Mouse (Mus musculus): ENCODE data around the gene Babam2. TPM values are rescaled to one million over a fixed set of nuclear protein-coding genes. Genes with fewer than 3 reads are reported as not detected.

The Babam2 gene
- polyA plus RNA-seq, 1 experiment, result 77.2 TPM

- Histone ChIP-seq H3K27me3 (ENCODE audit: control insufficient read depth, insufficient read depth, insufficient read length) (no peaks in the 10 kb centered on the region), H3K36me3 (ENCODE audit: control insufficient read depth, insufficient read depth) (no peaks in the 10 kb centered on the region), H3K79me2 (ENCODE audit: control insufficient read depth, insufficient read depth) (peaks cover 4% of the 10 kb centered on the region), H3K4me3 (no peak overlapping the region), H3ac (ENCODE audit: control insufficient read depth, insufficient read length) (no peak overlapping the region), H3K4me2 (ENCODE audit: low read depth) (no peak overlapping the region)
- TF ChIP-seq USF1 (IDR thresholded peaks at IDR 0.05; ENCODE audit: low read depth) (no peak), CEBPB (IDR thresholded peaks at IDR 0.05; ENCODE audit: insufficient read depth, poor library complexity, severe bottlenecking) (no peak), TCF12 (IDR thresholded peaks at IDR 0.05; ENCODE audit: insufficient read depth, poor library complexity, severe bottlenecking) (no peak)
Measured at GRCm38 (mm10) chr5:31715486-31716150, 18.1 kb downstream of the Babam2 start.

- Histone ChIP-seq H3K4me2 (ENCODE audit: low read depth) (no peak overlapping the region), H3K4me3 (no peak overlapping the region), H3K79me2 (ENCODE audit: control insufficient read depth, insufficient read depth) (no peaks in the 10 kb centered on the region), H3K27me3 (ENCODE audit: control insufficient read depth, insufficient read depth, insufficient read length) (no peaks in the 10 kb centered on the region), H3ac (ENCODE audit: control insufficient read depth, insufficient read length) (no peak overlapping the region), H3K36me3 (ENCODE audit: control insufficient read depth, insufficient read depth) (no peaks in the 10 kb centered on the region)
- TF ChIP-seq POLR2A (IDR thresholded peaks at IDR 0.05; ENCODE audit: insufficient read length, low read depth) (no peak), SRF (IDR thresholded peaks at IDR 0.05; ENCODE audit: control insufficient read depth, insufficient read length, low read depth) (no peak), TCF12 (IDR thresholded peaks at IDR 0.05; ENCODE audit: insufficient read depth, poor library complexity, severe bottlenecking) (no peak), USF1 (IDR thresholded peaks at IDR 0.05; ENCODE audit: low read depth) (no peak), E2F4 (IDR thresholded peaks at IDR 0.05; ENCODE audit: insufficient read depth) (no peak), MYOD1 (IDR thresholded peaks at IDR 0.05; ENCODE audit: control insufficient read depth in 1 of 3, insufficient read length in 2 of 3, low read depth in 2 of 3) (no peak), POLR2AphosphoS2 (IDR thresholded peaks at IDR 0.05; ENCODE audit: insufficient read length, low read depth) (no peak), TCF3 (IDR thresholded peaks at IDR 0.05; ENCODE audit: insufficient read length, low read depth) (no peak), MAX (IDR thresholded peaks at IDR 0.05; ENCODE audit: low read depth) (no peak), REST (IDR thresholded peaks at IDR 0.05; ENCODE audit: insufficient read depth, insufficient read length) (no peak), MYOG (IDR thresholded peaks at IDR 0.05; ENCODE audit: control insufficient read depth in 1 of 3, insufficient read depth in 1 of 3, insufficient read length in 2 of 3, low read depth in 2 of 3) (no peak), CEBPB (IDR thresholded peaks at IDR 0.05; ENCODE audit: insufficient read depth, poor library complexity, severe bottlenecking) (no peak)
Measured at GRCm38 (mm10) chr5:31724519-31724918, 27.0 kb downstream of the Babam2 start.

DNA sequence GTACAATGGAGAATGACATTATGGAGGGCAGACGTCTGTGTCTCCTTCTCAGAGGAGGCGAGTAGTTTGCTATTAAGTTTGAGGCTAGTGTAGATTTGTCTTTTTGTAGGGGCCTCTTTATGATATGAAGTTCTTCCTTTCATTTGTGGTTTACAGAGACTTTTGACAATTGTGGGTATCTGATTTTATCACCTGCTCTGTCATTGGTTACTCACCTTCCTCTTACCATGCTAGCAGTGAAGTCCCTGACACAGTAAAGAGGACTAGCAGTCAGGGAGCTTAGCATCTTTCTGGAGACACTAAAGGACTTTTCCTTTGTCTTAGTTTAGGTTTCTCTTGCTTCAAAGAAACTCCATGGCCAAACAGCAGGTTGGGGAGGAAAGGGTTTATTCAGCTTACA is 28.4 kb downstream of the Babam2 start:
- no peaks in the 10 kb centered on the region for H3K27me3 ChIP-seq (ENCODE audit: control insufficient read depth, insufficient read depth, insufficient read length)
- no peak overlapping the region for H3K4me3 ChIP-seq
- no peak overlapping the region for H3K4me2 ChIP-seq (ENCODE audit: low read depth)
- H3K36me3 ChIP-seq (ENCODE audit: control insufficient read depth, insufficient read depth), result no peaks in the 10 kb centered on the region
- H3K79me2 ChIP-seq (ENCODE audit: control insufficient read depth, insufficient read depth), result no peaks in the 10 kb centered on the region
- H3ac ChIP-seq (ENCODE audit: control insufficient read depth, insufficient read length), result no peak overlapping the region
- TF ChIP-seq SRF (IDR thresholded peaks at IDR 0.05; ENCODE audit: control insufficient read depth, insufficient read length, low read depth) (no peak), TCF3 (IDR thresholded peaks at IDR 0.05; ENCODE audit: insufficient read length, low read depth) (no peak), E2F4 (IDR thresholded peaks at IDR 0.05; ENCODE audit: insufficient read depth) (no peak), USF1 (IDR thresholded peaks at IDR 0.05; ENCODE audit: low read depth) (no peak), REST (IDR thresholded peaks at IDR 0.05; ENCODE audit: insufficient read depth, insufficient read length) (no peak), POLR2AphosphoS2 (IDR thresholded peaks at IDR 0.05; ENCODE audit: insufficient read length, low read depth) (no peak), TCF12 (IDR thresholded peaks at IDR 0.05; ENCODE audit: insufficient read depth, poor library complexity, severe bottlenecking) (no peak), CEBPB (IDR thresholded peaks at IDR 0.05; ENCODE audit: insufficient read depth, poor library complexity, severe bottlenecking) (no peak), MAX (IDR thresholded peaks at IDR 0.05; ENCODE audit: low read depth) (no peak), POLR2A (IDR thresholded peaks at IDR 0.05; ENCODE audit: insufficient read length, low read depth) (no peak), MYOG (IDR thresholded peaks at IDR 0.05; ENCODE audit: control insufficient read depth in 1 of 3, insufficient read depth in 1 of 3, insufficient read length in 2 of 3, low read depth in 2 of 3) (no peak), MYOD1 (IDR thresholded peaks at IDR 0.05; ENCODE audit: control insufficient read depth in 1 of 3, insufficient read length in 2 of 3, low read depth in 2 of 3) (no peak)

DNA sequence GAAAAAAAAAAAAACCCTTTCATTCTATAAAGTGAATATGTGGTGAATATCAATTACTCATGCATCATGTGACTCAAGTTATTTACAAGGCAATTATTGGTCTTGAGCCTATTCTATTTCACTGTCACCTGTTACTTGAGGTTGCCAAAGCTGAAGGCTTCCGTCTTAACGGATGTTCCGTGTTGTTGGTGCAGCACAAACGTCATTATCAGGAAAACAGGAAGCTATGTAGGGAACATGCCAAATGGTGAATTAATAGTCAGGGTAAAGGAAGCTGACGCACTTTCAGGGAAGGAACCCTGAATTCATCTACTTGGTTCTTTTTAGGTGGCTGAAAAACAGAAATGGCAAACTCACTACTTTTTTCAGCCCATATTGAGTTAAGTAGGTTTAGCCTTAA is 30.0 kb downstream of the Babam2 start:
- Histone ChIP-seq H3K4me3 (no peak overlapping the region), H3K36me3 (ENCODE audit: control insufficient read depth, insufficient read depth) (no peaks in the 10 kb centered on the region), H3K4me2 (ENCODE audit: low read depth) (no peak overlapping the region), H3K27me3 (ENCODE audit: control insufficient read depth, insufficient read depth, insufficient read length) (no peaks in the 10 kb centered on the region), H3ac (ENCODE audit: control insufficient read depth, insufficient read length) (no peak overlapping the region), H3K79me2 (ENCODE audit: control insufficient read depth, insufficient read depth) (no peaks in the 10 kb centered on the region)
- TF ChIP-seq TCF3 (IDR thresholded peaks at IDR 0.05; ENCODE audit: insufficient read length, low read depth) (no peak), USF1 (IDR thresholded peaks at IDR 0.05; ENCODE audit: low read depth) (peak; percentile 44)

- no peak overlapping the region for H3K4me2 ChIP-seq (ENCODE audit: low read depth)
- TF ChIP-seq MYOD1 (IDR thresholded peaks at IDR 0.05; ENCODE audit: control insufficient read depth in 1 of 3, insufficient read length in 2 of 3, low read depth in 2 of 3), result no peak
- TF ChIP-seq TCF3 (IDR thresholded peaks at IDR 0.05; ENCODE audit: insufficient read length, low read depth), result no peak
- TF ChIP-seq POLR2AphosphoS2 (IDR thresholded peaks at IDR 0.05; ENCODE audit: insufficient read length, low read depth), result no peak
- no peak for TF ChIP-seq E2F4 (IDR thresholded peaks at IDR 0.05; ENCODE audit: insufficient read depth)
- no peak for TF ChIP-seq CEBPB (IDR thresholded peaks at IDR 0.05; ENCODE audit: insufficient read depth, poor library complexity, severe bottlenecking)
- no peak for TF ChIP-seq REST (IDR thresholded peaks at IDR 0.05; ENCODE audit: insufficient read depth, insufficient read length)
- TF ChIP-seq SRF (IDR thresholded peaks at IDR 0.05; ENCODE audit: control insufficient read depth, insufficient read length, low read depth), result no peak
- TF ChIP-seq POLR2A (IDR thresholded peaks at IDR 0.05; ENCODE audit: insufficient read length, low read depth), result no peak
- H3K4me3 ChIP-seq, result no peak overlapping the region
- H3K27me3 ChIP-seq (ENCODE audit: control insufficient read depth, insufficient read depth, insufficient read length), result no peaks in the 10 kb centered on the region
- H3ac ChIP-seq (ENCODE audit: control insufficient read depth, insufficient read length), result no peak overlapping the region
- no peaks in the 10 kb centered on the region for H3K36me3 ChIP-seq (ENCODE audit: control insufficient read depth, insufficient read depth)
- no peaks in the 10 kb centered on the region for H3K79me2 ChIP-seq (ENCODE audit: control insufficient read depth, insufficient read depth)
Measured at GRCm38 (mm10) chr5:31732644-31733338, 35.3 kb downstream of the Babam2 start.
